Mouse (Mus musculus): ENCODE data around the gene Pitpnm1. TPM values are rescaled to one million over a fixed set of nuclear protein-coding genes. Genes with fewer than 3 reads are reported as not detected.

Pitpnm1 gene
- polyA plus RNA-seq, 1 experiment = 42.3 TPM

GRCm38 (mm10) chr19:4094774-4095303 lies 5.0 kb upstream of the Pitpnm1 start:
- H3K4me2 ChIP-seq (ENCODE audit: low read depth) = peak overlapping the region; percentile 70
- H3K36me3 ChIP-seq (ENCODE audit: control insufficient read depth, insufficient read depth) = no peaks in the 10 kb centered on the region
- H3K27me3 ChIP-seq (ENCODE audit: control insufficient read depth, insufficient read depth, insufficient read length) = no peaks in the 10 kb centered on the region
- H3K79me2 ChIP-seq (ENCODE audit: control insufficient read depth, insufficient read depth) = peaks cover 11% of the 10 kb centered on the region
- no peak overlapping the region for H3ac ChIP-seq (ENCODE audit: control insufficient read depth, insufficient read length)
- no peak overlapping the region for H3K4me3 ChIP-seq
- no peak for TF ChIP-seq MAX (IDR thresholded peaks at IDR 0.05; ENCODE audit: low read depth)
- TF ChIP-seq CEBPB (IDR thresholded peaks at IDR 0.05; ENCODE audit: insufficient read depth, poor library complexity, severe bottlenecking) = peak; percentile 63; the same call in 1 of the 2 replicates
- TF ChIP-seq POLR2AphosphoS2 (IDR thresholded peaks at IDR 0.05; ENCODE audit: insufficient read length, low read depth) = no peak
- TF ChIP-seq USF1 (IDR thresholded peaks at IDR 0.05; ENCODE audit: low read depth) = no peak

GRCm38 (mm10) chr19:4095802-4096201 lies 4.0 kb upstream of the Pitpnm1 start:
- no peaks in the 10 kb centered on the region for H3K27me3 ChIP-seq (ENCODE audit: control insufficient read depth, insufficient read depth, insufficient read length)
- H3K79me2 ChIP-seq (ENCODE audit: control insufficient read depth, insufficient read depth) = peaks cover 15% of the 10 kb centered on the region
- H3ac ChIP-seq (ENCODE audit: control insufficient read depth, insufficient read length) = no peak overlapping the region
- H3K4me3 ChIP-seq = peak overlapping the region; percentile 57
- no peak for TF ChIP-seq POLR2A (IDR thresholded peaks at IDR 0.05; ENCODE audit: insufficient read length, low read depth)
- TF ChIP-seq CEBPB (IDR thresholded peaks at IDR 0.05; ENCODE audit: insufficient read depth, poor library complexity, severe bottlenecking) = no peak
- TF ChIP-seq TCF12 (IDR thresholded peaks at IDR 0.05; ENCODE audit: insufficient read depth, poor library complexity, severe bottlenecking) = no peak
- TF ChIP-seq MYOD1 (IDR thresholded peaks at IDR 0.05; ENCODE audit: control insufficient read depth in 1 of 3, insufficient read length in 2 of 3, low read depth in 2 of 3) = no peak
- TF ChIP-seq MAX (IDR thresholded peaks at IDR 0.05; ENCODE audit: low read depth) = no peak
- TF ChIP-seq REST (IDR thresholded peaks at IDR 0.05; ENCODE audit: insufficient read depth, insufficient read length) = no peak
- no peak for TF ChIP-seq MYOG (IDR thresholded peaks at IDR 0.05; ENCODE audit: control insufficient read depth in 1 of 3, insufficient read depth in 1 of 3, insufficient read length in 2 of 3, low read depth in 2 of 3)
- TF ChIP-seq POLR2AphosphoS2 (IDR thresholded peaks at IDR 0.05; ENCODE audit: insufficient read length, low read depth) = no peak
- no peak for TF ChIP-seq TCF3 (IDR thresholded peaks at IDR 0.05; ENCODE audit: insufficient read length, low read depth)
- H3K36me3 ChIP-seq (ENCODE audit: control insufficient read depth, insufficient read depth) = no peaks in the 10 kb centered on the region
- no peak overlapping the region for H3K4me2 ChIP-seq (ENCODE audit: low read depth)

DNA sequence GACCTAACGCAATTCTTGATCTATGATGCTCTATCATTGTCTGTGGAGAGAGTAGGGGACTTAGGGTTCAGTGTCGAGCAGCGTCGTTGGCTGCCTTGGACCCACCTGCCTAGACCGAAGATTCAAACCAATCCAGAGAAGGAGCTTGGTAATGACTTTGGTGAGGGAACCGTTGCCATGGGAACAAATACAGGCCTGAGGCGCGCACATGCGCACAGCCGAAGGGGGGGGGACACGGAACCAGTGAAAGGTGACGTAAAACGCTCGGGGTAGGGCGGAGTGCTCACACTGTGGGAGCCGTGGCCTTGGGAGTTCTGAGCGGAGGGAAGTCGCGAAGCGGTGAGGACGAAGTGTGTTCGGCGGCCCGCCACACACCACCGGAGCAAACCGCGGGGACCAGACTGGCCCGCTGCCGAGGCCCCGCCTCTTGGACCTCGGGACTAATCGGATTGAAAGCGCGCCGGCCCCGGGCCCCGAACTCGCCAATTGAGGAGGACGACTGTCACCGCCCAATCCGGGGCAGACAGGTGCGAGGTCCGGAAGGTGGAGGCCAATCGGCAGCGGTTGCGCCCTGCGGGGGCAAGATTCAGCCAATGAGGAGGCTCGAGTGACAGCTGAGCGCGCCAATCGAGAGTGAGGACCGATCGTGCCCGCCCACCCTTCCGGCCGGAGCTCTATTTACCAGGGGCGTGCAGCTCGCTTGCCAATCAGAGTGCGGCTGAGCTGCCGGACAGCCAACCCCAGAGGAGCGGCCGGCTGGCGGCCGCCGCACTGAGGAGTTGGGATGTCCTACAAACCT lies 3.0 kb upstream of the Pitpnm1 start, which contains the start of gene Cdk2ap2:
Cdk2ap2 (plus strand) TSS at position 541 of the 799 bp plus-strand sequence.
- peak within 1 kb of the TSS; percentile 7 for H3ac ChIP-seq (ENCODE audit: control insufficient read depth, insufficient read length)
- no peaks in the 10 kb centered on the region for H3K27me3 ChIP-seq (ENCODE audit: control insufficient read depth, insufficient read depth, insufficient read length)
- H3K36me3 ChIP-seq (ENCODE audit: control insufficient read depth, insufficient read depth) = no peaks in the 10 kb centered on the region
- H3K4me3 ChIP-seq = peak within 1 kb of the TSS; percentile 57
- H3K4me2 ChIP-seq (ENCODE audit: low read depth) = peak within 1 kb of the TSS; percentile 98
- no peak for TF ChIP-seq TCF12 (IDR thresholded peaks at IDR 0.05; ENCODE audit: insufficient read depth, poor library complexity, severe bottlenecking)
- peak; percentile 61 for TF ChIP-seq POLR2AphosphoS2 (IDR thresholded peaks at IDR 0.05; ENCODE audit: insufficient read length, low read depth)
- no peak for TF ChIP-seq REST (IDR thresholded peaks at IDR 0.05; ENCODE audit: insufficient read depth, insufficient read length)
- TF ChIP-seq POLR2A (IDR thresholded peaks at IDR 0.05; ENCODE audit: insufficient read length, low read depth) = peak; percentile 72
- no peak for TF ChIP-seq TCF3 (IDR thresholded peaks at IDR 0.05; ENCODE audit: insufficient read length, low read depth)
- no peak for TF ChIP-seq MAX (IDR thresholded peaks at IDR 0.05; ENCODE audit: low read depth)
- TF ChIP-seq E2F4 (IDR thresholded peaks at IDR 0.05; ENCODE audit: insufficient read depth) = peak; percentile 49
- TF ChIP-seq MYOD1 (IDR thresholded peaks at IDR 0.05; ENCODE audit: control insufficient read depth in 1 of 3, insufficient read length in 2 of 3, low read depth in 2 of 3) = peak in 2 of 3 experiments; percentile 68 to 76
- no peak for TF ChIP-seq USF1 (IDR thresholded peaks at IDR 0.05; ENCODE audit: low read depth)
- no peak for TF ChIP-seq SRF (IDR thresholded peaks at IDR 0.05; ENCODE audit: control insufficient read depth, insufficient read length, low read depth)
- no peak for TF ChIP-seq CEBPB (IDR thresholded peaks at IDR 0.05; ENCODE audit: insufficient read depth, poor library complexity, severe bottlenecking)
- peak in 2 of 3 experiments; percentile 25 to 69 for TF ChIP-seq MYOG (IDR thresholded peaks at IDR 0.05; ENCODE audit: control insufficient read depth in 1 of 3, insufficient read depth in 1 of 3, insufficient read length in 2 of 3, low read depth in 2 of 3)
- peaks cover 15% of the 10 kb centered on the region for H3K79me2 ChIP-seq (ENCODE audit: control insufficient read depth, insufficient read depth)

DNA sequence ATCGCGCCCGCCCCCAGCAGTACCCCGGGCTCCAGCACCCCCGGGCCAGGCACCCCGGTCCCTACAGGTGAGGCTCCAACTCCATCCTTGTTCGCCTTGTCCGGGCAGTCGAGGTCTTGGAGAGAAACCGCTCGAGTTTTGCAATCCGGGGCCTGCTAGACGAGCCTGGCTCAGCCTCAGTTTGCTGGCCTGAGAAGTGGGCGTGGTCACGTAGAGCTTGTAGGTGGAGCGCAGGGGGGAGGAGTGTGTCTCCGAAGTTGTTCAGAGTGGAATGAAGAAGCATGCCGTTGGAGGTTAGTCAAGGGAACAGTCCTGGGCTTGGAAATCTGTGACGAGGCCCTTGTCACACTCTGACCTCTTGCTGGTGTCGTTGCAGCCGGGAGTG lies 2.4 kb upstream of the Pitpnm1 start:
- peak overlapping the region; percentile 98 for H3K4me2 ChIP-seq (ENCODE audit: low read depth)
- peaks cover 15% of the 10 kb centered on the region for H3K79me2 ChIP-seq (ENCODE audit: control insufficient read depth, insufficient read depth)
- no peaks in the 10 kb centered on the region for H3K27me3 ChIP-seq (ENCODE audit: control insufficient read depth, insufficient read depth, insufficient read length)
- H3K4me3 ChIP-seq = peak overlapping the region; percentile 57
- TF ChIP-seq CEBPB (IDR thresholded peaks at IDR 0.05; ENCODE audit: insufficient read depth, poor library complexity, severe bottlenecking) (peak; percentile 51; the same call in 1 of the 2 replicates), TCF12 (IDR thresholded peaks at IDR 0.05; ENCODE audit: insufficient read depth, poor library complexity, severe bottlenecking) (no peak)
- peak overlapping the region; percentile 7 for H3ac ChIP-seq (ENCODE audit: control insufficient read depth, insufficient read length)
- no peaks in the 10 kb centered on the region for H3K36me3 ChIP-seq (ENCODE audit: control insufficient read depth, insufficient read depth)

- Histone ChIP-seq H3K27me3 (ENCODE audit: control insufficient read depth, insufficient read depth, insufficient read length) (no peaks in the 10 kb centered on the region), H3K36me3 (ENCODE audit: control insufficient read depth, insufficient read depth) (no peaks in the 10 kb centered on the region), H3K4me2 (ENCODE audit: low read depth) (peak overlapping the region; percentile 98), H3K79me2 (ENCODE audit: control insufficient read depth, insufficient read depth) (peaks cover 15% of the 10 kb centered on the region), H3ac (ENCODE audit: control insufficient read depth, insufficient read length) (no peak overlapping the region), H3K4me3 (peak overlapping the region; percentile 57)
- no peak for TF ChIP-seq USF1 (IDR thresholded peaks at IDR 0.05; ENCODE audit: low read depth)
- no peak for TF ChIP-seq CEBPB (IDR thresholded peaks at IDR 0.05; ENCODE audit: insufficient read depth, poor library complexity, severe bottlenecking)
- no peak for TF ChIP-seq POLR2A (IDR thresholded peaks at IDR 0.05; ENCODE audit: insufficient read length, low read depth)
- no peak for TF ChIP-seq MYOG (IDR thresholded peaks at IDR 0.05; ENCODE audit: control insufficient read depth in 1 of 3, insufficient read depth in 1 of 3, insufficient read length in 2 of 3, low read depth in 2 of 3)
- no peak for TF ChIP-seq SRF (IDR thresholded peaks at IDR 0.05; ENCODE audit: control insufficient read depth, insufficient read length, low read depth)
- TF ChIP-seq POLR2AphosphoS2 (IDR thresholded peaks at IDR 0.05; ENCODE audit: insufficient read length, low read depth) = no peak
- TF ChIP-seq MAX (IDR thresholded peaks at IDR 0.05; ENCODE audit: low read depth) = no peak
- TF ChIP-seq REST (IDR thresholded peaks at IDR 0.05; ENCODE audit: insufficient read depth, insufficient read length) = no peak
- no peak for TF ChIP-seq MYOD1 (IDR thresholded peaks at IDR 0.05; ENCODE audit: control insufficient read depth in 1 of 3, insufficient read length in 2 of 3, low read depth in 2 of 3)
- TF ChIP-seq E2F4 (IDR thresholded peaks at IDR 0.05; ENCODE audit: insufficient read depth) = no peak
- no peak for TF ChIP-seq TCF12 (IDR thresholded peaks at IDR 0.05; ENCODE audit: insufficient read depth, poor library complexity, severe bottlenecking)
- TF ChIP-seq TCF3 (IDR thresholded peaks at IDR 0.05; ENCODE audit: insufficient read length, low read depth) = no peak
These were observed 1.4 kb upstream of the Pitpnm1 start for GRCm38 (mm10) chr19:4098426-4098825.
